Mouse (Mus musculus) cerebellum, postnatal 10 days (tissue): Measurements from ENCODE around the gene Ccdc86.

Experiments used
- DNase-seq, 2 experiments: peaks; one replicate each; pipeline ENCODE4 v3.0.0; 2021; ENCODE audit warnings: mixed read lengths in 2 of 2

Ccdc86 gene

GRCm38 (mm10) chr19:10949112-10949511 lies at the start of gene Ccdc86:
Ccdc86 (minus strand) TSS chr19:10949266.
- peak; percentile 98 to 99 for DNase-seq

- DNase-seq: no peak
Measured at GRCm38 (mm10) chr19:10993150-10993549, 44.1 kb upstream of the Ccdc86 start, which contains the start of gene Ms4a15. Ms4a15 (minus strand) TSS chr19:10993250.

- no peak for DNase-seq
Measured at GRCm38 (mm10) chr19:10991911-10992310, 42.8 kb upstream of the Ccdc86 start.

- no peak for DNase-seq
Measured at GRCm38 (mm10) chr19:10990751-10991150, 41.7 kb upstream of the Ccdc86 start.

- no peak for DNase-seq
Measured at GRCm38 (mm10) chr19:10988563-10988962, 39.5 kb upstream of the Ccdc86 start.

- DNase-seq: no peak
Measured at GRCm38 (mm10) chr19:10985889-10986288, 36.8 kb upstream of the Ccdc86 start.

GRCm38 (mm10) chr19:10984551-10984950 lies 35.5 kb upstream of the Ccdc86 start:
- peak in 1 of 2 experiments; percentile 13 for DNase-seq

GRCm38 (mm10) chr19:10983146-10983545 lies 34.1 kb upstream of the Ccdc86 start:
- DNase-seq: peak; percentile 73 to 74

GRCm38 (mm10) chr19:10980210-10980609 lies 31.1 kb upstream of the Ccdc86 start:
- peak in 1 of 2 experiments; percentile 11 for DNase-seq

- peak; percentile 89 to 91 for DNase-seq
Measured at GRCm38 (mm10) chr19:10979184-10980168, 30.4 kb upstream of the Ccdc86 start.

GRCm38 (mm10) chr19:10976318-10976717 lies 27.3 kb upstream of the Ccdc86 start:
- DNase-seq: peak; percentile 18 to 27

- DNase-seq: no peak
Measured at GRCm38 (mm10) chr19:10975187-10975586, 26.1 kb upstream of the Ccdc86 start.

GRCm38 (mm10) chr19:10974238-10974865 lies 25.3 kb upstream of the Ccdc86 start, which contains the start of gene Ms4a10:
Ms4a10 (minus strand) TSS chr19:10974670.
- no peak for DNase-seq

GRCm38 (mm10) chr19:10973187-10973586 lies 24.1 kb upstream of the Ccdc86 start:
- DNase-seq: no peak

- no peak for DNase-seq
Measured at GRCm38 (mm10) chr19:10972660-10973059, 23.6 kb upstream of the Ccdc86 start.

- no peak for DNase-seq
Measured at GRCm38 (mm10) chr19:10970457-10970856, 21.4 kb upstream of the Ccdc86 start.

GRCm38 (mm10) chr19:10968578-10968977 lies 19.5 kb upstream of the Ccdc86 start:
- DNase-seq: no peak

GRCm38 (mm10) chr19:10965721-10966120 lies 16.7 kb upstream of the Ccdc86 start:
- no peak for DNase-seq

GRCm38 (mm10) chr19:10959978-10960346 lies 10.9 kb upstream of the Ccdc86 start:
- no peak for DNase-seq

GRCm38 (mm10) chr19:10959085-10959977 lies 10.3 kb upstream of the Ccdc86 start:
- DNase-seq: peak; percentile 80 to 91

GRCm38 (mm10) chr19:10952021-10952939 lies 3.2 kb upstream of the Ccdc86 start:
- DNase-seq: peak; percentile 48 to 53
